Mouse (Mus musculus) testis, postnatal 14 days (tissue): ENCODE measurements around the gene Slc36a3.
A peak's percentile ranks its signal among the peaks of the same experiment; 100 is the strongest.

Source experiments
- DNase-seq: peaks from one replicate; pipeline ENCODE4 v3.0.0; 2021; ENCODE audit warnings: low spot score

Slc36a3 gene

GRCm38 (mm10) chr11:55151608-55152007 lies at the start of gene Slc36a3:
Gene Slc36a3, minus strand, starts transcription at chr11:55151708.
- DNase-seq: no peak

- no peak for DNase-seq
These were observed 46.4 kb upstream of the Slc36a3 start for GRCm38 (mm10) chr11:55197740-55198510.

- DNase-seq: no peak
These were observed 45.6 kb upstream of the Slc36a3 start for GRCm38 (mm10) chr11:55197086-55197485.

- no peak for DNase-seq
These were observed 38.7 kb upstream of the Slc36a3 start for GRCm38 (mm10) chr11:55190216-55190615.

- no peak for DNase-seq
These were observed 36.3 kb upstream of the Slc36a3 start for GRCm38 (mm10) chr11:55187777-55188176.

- DNase-seq: no peak
These were observed 35.8 kb upstream of the Slc36a3 start for GRCm38 (mm10) chr11:55187292-55187691.

GRCm38 (mm10) chr11:55184733-55185291 lies 33.3 kb upstream of the Slc36a3 start, which contains the start of gene Slc36a2:
Gene Slc36a2, minus strand, starts transcription at chr11:55185077.
- no peak for DNase-seq

- DNase-seq: no peak
These were observed 32.7 kb upstream of the Slc36a3 start for GRCm38 (mm10) chr11:55184246-55184645.

GRCm38 (mm10) chr11:55183124-55183523 lies 31.6 kb upstream of the Slc36a3 start:
- no peak for DNase-seq

- DNase-seq: no peak
These were observed 28.3 kb upstream of the Slc36a3 start for GRCm38 (mm10) chr11:55179856-55180255.

- DNase-seq: no peak
These were observed 27.3 kb upstream of the Slc36a3 start for GRCm38 (mm10) chr11:55178830-55179229.

- no peak for DNase-seq
These were observed 19.0 kb upstream of the Slc36a3 start for GRCm38 (mm10) chr11:55170501-55170900.

- DNase-seq: no peak
These were observed 17.4 kb upstream of the Slc36a3 start for GRCm38 (mm10) chr11:55168914-55169313.

- DNase-seq: no peak
These were observed 17.0 kb upstream of the Slc36a3 start for GRCm38 (mm10) chr11:55168504-55168903.

- no peak for DNase-seq
These were observed 14.2 kb upstream of the Slc36a3 start for GRCm38 (mm10) chr11:55165748-55166147.

GRCm38 (mm10) chr11:55164723-55165122 lies 13.2 kb upstream of the Slc36a3 start:
- peak; percentile 31 for DNase-seq

GRCm38 (mm10) chr11:55162670-55163069 lies 11.2 kb upstream of the Slc36a3 start:
- no peak for DNase-seq

GRCm38 (mm10) chr11:55158785-55159359 lies 7.4 kb upstream of the Slc36a3 start:
- DNase-seq: peak; percentile 76

- no peak for DNase-seq
These were observed 3.5 kb upstream of the Slc36a3 start for GRCm38 (mm10) chr11:55155070-55155421.

GRCm38 (mm10) chr11:55154398-55155069 lies 3.0 kb upstream of the Slc36a3 start:
- no peak for DNase-seq

- DNase-seq: no peak
These were observed 3.0 kb downstream of the Slc36a3 start for GRCm38 (mm10) chr11:55148461-55148860.

- DNase-seq: no peak
These were observed 4.1 kb downstream of the Slc36a3 start for GRCm38 (mm10) chr11:55147423-55147822.

- no peak for DNase-seq
These were observed 4.7 kb downstream of the Slc36a3 start for GRCm38 (mm10) chr11:55146855-55147254.
